Mouse (Mus musculus) megakaryocyte, adult 5-6 weeks (primary cell): Measurements from ENCODE around the gene Grk5. TPM values are rescaled to one million over a fixed set of nuclear protein-coding genes. Genes with fewer than 3 reads are reported as not detected.

Experiments
- ATAC-seq: 2 replicates; pipeline ENCODE4 v1.8.0; 2016; ENCODE audit warnings: mild to moderate bottlenecking, inconsistent platforms; ENCODE audit not compliant: poor library complexity, severe bottlenecking
- total RNA-seq, 2 experiments: library from RNA; stranded (forward) in 1 of 2; stranded (reverse) in 1 of 2; fragments of 153-499, 151-499 nt in 1 of 2; fragments of 221-1000, 200-1000 nt in 1 of 2; gene quantifications; 2 replicates each; pipeline versions ENCODE4 v1.2.3 to v1.2.4; 2015 to 2017

Gene Grk5
- total RNA-seq, 2 experiments from 2014 or later = 27.6 to 27.7 TPM

DNA sequence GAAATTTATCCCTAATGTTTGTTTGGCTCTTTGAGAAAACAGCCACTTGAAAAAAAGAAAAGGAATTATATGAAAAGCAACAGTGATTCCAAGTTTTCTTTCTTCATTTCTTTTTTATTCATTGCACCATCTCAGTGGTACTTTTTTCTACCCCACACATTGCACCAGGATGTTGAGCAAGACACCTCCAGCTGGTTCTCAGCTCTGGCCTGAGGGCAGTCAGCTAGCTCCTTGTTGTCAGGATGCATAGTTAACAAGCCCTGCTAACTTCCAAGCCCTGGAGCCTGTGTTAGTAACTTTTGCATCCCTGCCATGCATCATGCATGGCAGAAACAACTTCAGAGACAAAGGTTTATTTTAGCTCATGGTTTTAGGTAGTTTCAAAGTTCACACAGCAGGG is 163.2 kb downstream of the Grk5 start:
- peak; percentile 73 for ATAC-seq

GRCm38 (mm10) chr19:61056783-61057410 is 167.3 kb downstream of the Grk5 start:
- ATAC-seq = no peak

GRCm38 (mm10) chr19:61057581-61057980 is 168.0 kb downstream of the Grk5 start:
- no peak for ATAC-seq

DNA sequence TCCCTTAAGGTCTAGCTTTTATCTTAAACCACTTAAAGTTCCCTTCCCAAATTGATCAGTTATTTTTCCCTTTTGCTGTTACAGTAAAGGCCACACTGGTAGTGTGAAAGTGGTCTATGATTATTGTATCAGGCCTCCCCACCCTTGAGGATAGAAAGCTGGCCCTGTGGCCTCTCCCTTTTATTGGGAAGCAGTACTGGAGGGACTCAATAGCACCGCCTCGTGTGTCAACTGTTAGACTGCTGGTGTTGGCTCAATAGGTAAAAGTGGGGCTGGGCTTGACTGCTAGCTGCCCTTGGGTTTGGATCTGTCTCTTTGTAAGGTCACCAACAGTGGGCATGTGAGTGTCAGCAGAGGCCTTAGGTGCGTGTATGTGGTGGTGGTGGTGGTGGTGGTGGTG is 174.8 kb downstream of the Grk5 start:
- no peak for ATAC-seq

- ATAC-seq = no peak
Measured at GRCm38 (mm10) chr19:61065011-61065410, 175.5 kb downstream of the Grk5 start.

GRCm38 (mm10) chr19:61078622-61079021 is 189.1 kb downstream of the Grk5 start:
- no peak for ATAC-seq

- ATAC-seq = peak; percentile 52
Measured at GRCm38 (mm10) chr19:61080251-61080749, 190.8 kb downstream of the Grk5 start.

GRCm38 (mm10) chr19:61083006-61083405 is 193.5 kb downstream of the Grk5 start:
- no peak for ATAC-seq

- peak; percentile 77 for ATAC-seq
Measured at GRCm38 (mm10) chr19:61084149-61084940, 194.8 kb downstream of the Grk5 start.

DNA sequence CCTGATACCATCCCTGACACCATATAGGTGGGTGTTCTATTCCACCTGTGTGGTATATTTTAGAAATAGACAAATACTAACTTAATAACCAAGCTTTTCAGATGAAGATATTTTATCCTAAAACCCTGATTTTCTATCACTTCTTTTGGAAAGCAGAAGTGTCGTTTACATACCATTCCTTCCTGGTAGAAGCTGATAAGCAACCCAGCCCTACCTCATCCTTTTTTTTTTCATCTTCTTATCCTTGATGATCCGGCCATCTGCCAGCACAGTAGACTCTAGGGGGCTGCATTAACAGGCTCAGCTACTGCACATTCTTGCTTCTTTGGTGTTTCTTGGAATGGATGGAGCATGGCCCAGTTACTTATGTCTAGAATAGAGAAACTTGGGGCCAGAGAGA is 195.7 kb downstream of the Grk5 start:
- ATAC-seq = no peak

- ATAC-seq = no peak
Measured at GRCm38 (mm10) chr19:61087781-61088180, 198.2 kb downstream of the Grk5 start.

DNA sequence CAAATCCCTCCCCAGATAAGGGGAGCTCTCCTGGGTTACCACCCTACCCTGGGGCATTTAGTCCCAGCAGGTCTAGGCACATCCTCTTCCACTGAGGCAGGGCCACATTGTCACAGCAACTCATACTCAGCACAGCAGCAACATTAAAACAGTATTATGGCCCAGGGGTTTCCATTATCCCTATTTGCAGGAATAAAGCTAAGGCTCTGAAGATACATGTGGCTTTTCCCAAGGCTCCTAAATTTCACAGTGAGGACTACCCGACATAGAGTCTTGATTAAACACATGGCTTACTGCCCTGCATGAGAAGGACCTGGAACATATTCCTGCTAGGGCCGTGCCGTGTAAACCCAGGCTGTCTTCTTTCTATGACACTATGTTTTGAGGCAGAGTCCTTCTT is 199.5 kb downstream of the Grk5 start:
- ATAC-seq = no peak

DNA sequence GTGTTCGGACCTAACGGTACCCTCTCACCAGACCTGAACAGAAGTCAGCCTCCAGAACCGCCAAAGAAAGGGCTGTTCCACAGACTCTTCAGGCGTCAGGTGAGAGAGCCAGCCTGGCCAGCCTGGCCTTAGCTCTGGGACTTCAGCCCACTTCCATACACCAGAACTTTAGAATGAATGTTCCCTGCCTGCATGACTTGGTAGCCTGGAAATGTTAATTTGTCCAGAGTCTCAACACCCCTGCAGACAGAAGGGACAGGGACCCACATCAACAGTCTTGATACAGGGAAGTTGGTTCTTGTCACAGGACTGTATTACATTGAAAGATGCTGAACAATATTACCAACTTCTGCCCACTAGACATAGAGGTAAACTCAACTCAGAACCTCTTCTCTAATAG is 201.0 kb downstream of the Grk5 start:
- ATAC-seq = no peak

GRCm38 (mm10) chr19:61096776-61097175 is 207.2 kb downstream of the Grk5 start:
- no peak for ATAC-seq

DNA sequence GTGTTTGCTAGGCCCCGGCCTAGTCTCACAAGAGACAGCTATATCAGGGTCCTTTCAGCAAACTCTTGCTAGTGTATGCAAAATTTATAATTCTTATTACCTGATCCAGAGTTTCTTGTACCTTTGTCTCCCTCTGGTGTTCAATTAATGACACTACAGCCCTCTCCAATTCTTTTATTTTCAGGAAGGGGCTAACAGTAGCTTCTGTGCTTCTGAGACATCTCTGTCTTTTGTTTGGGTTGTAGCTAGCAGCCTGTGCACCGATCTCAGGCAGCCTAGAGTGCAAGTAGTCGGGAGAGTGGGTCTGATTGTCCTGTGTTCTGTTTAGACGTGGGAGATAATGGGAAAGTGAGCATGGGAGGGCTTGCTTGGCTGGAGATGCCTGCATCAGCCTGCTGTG is 208.2 kb downstream of the Grk5 start:
- peak; percentile 82 for ATAC-seq

DNA sequence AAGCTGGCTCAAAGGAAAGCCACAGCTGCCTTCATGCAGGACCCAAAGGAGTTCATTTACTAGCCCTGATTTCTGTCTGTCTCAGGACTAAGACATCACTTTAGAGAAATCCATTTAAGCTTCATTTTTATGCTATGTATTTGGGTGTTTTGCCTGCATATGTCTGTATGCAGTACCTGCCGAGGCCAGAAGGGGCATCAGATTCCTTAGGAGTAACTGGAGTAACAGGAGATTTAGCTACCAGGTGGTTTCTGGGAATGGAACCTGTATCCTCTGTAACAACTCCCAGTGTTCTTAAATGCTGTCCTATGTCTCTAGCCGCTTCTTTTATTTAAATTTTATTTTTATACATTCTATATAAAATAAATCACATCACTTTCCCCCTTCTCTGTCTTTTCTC is 220.6 kb downstream of the Grk5 start:
- ATAC-seq = no peak

- no peak for ATAC-seq
Measured at GRCm38 (mm10) chr19:61131096-61131495, 241.5 kb downstream of the Grk5 start.

- no peak for ATAC-seq
Measured at GRCm38 (mm10) chr19:61138655-61139054, 249.1 kb downstream of the Grk5 start.

GRCm38 (mm10) chr19:61140342-61141206 is 251.0 kb downstream of the Grk5 start, which contains the start of gene Zfp950:
Zfp950 (minus strand) TSS chr19:61140840.
- peak; percentile 100 for ATAC-seq

- ATAC-seq = no peak
Measured at GRCm38 (mm10) chr19:61141299-61141698, 251.8 kb downstream of the Grk5 start.
